Mouse (Mus musculus) ES-E14 (cell line): ENCODE measurements at regions not wholly inside any gene's neighbourhood (a gene's known extent, or its start where the extent isn't known, plus 50 kb on each side); places are given as distances from the start of the nearest gene placed in this dataset.

Experiments used
- CHD2 ChIP-seq: IDR thresholded peaks from 2 replicates; pipeline ENCODE4 v1.6.1; 2014; ENCODE audit warnings: mild to moderate bottlenecking, low read depth, low read length, inconsistent platforms
- HCFC1 ChIP-seq: IDR thresholded peaks from 2 replicates; pipeline ENCODE4 v1.6.1; 2012; ENCODE audit warnings: low read length, inconsistent platforms, borderline replicate concordance; ENCODE audit not compliant: insufficient read depth
- MAFK ChIP-seq: IDR thresholded peaks from 2 replicates; pipeline ENCODE4 v1.6.1; 2014; ENCODE audit warnings: mild to moderate bottlenecking, low read depth, low read length, inconsistent platforms; ENCODE audit not compliant: insufficient read depth
- ZNF384 ChIP-seq: IDR thresholded peaks from 2 replicates; pipeline ENCODE4 v1.6.1; 2012; ENCODE audit warnings: low read depth, low read length, inconsistent platforms

GRCm38 (mm10) chr5:120030904-120031303, 85.4 kb upstream of the Rbm19 start:
- TF ChIP-seq CHD2: no peak
- TF ChIP-seq HCFC1: no peak
- TF ChIP-seq ZNF384: no peak
- TF ChIP-seq MAFK: no peak
